Mouse (Mus musculus) T-cell, adult 2 months (primary cell): Measurements from ENCODE around the gene Ppp3ca.

Experiments used
- DNase-seq: peaks from one replicate; pipeline ENCODE4 v3.0.0; 2022; ENCODE audit warnings: low spot score

The Ppp3ca gene

GRCm38 (mm10) chr3:136863127-136863526 is 193.2 kb downstream of the Ppp3ca start:
- no peak for DNase-seq

GRCm38 (mm10) chr3:136864306-136864705 is 194.4 kb downstream of the Ppp3ca start:
- no peak for DNase-seq

- DNase-seq: no peak
Observed at GRCm38 (mm10) chr3:136865176-136865859, 195.4 kb downstream of the Ppp3ca start.

GRCm38 (mm10) chr3:136866095-136866494 is 196.2 kb downstream of the Ppp3ca start:
- no peak for DNase-seq

- no peak for DNase-seq
Observed at GRCm38 (mm10) chr3:136866571-136866970, 196.6 kb downstream of the Ppp3ca start.

- DNase-seq: no peak
Observed at GRCm38 (mm10) chr3:136867366-136867765, 197.4 kb downstream of the Ppp3ca start.

- no peak for DNase-seq
Observed at GRCm38 (mm10) chr3:136871772-136872532, 202.0 kb downstream of the Ppp3ca start.

GRCm38 (mm10) chr3:136872533-136873095 is 202.7 kb downstream of the Ppp3ca start:
- no peak for DNase-seq

GRCm38 (mm10) chr3:136873809-136874449 is 204.0 kb downstream of the Ppp3ca start:
- no peak for DNase-seq

- no peak for DNase-seq
Observed at GRCm38 (mm10) chr3:136874566-136874965, 204.6 kb downstream of the Ppp3ca start.

GRCm38 (mm10) chr3:136887741-136888140 is 217.8 kb downstream of the Ppp3ca start:
- DNase-seq: no peak

- DNase-seq: no peak
Observed at GRCm38 (mm10) chr3:136892140-136892539, 222.2 kb downstream of the Ppp3ca start.

GRCm38 (mm10) chr3:136893596-136894402 is 223.9 kb downstream of the Ppp3ca start:
- no peak for DNase-seq

- DNase-seq: peak; percentile 4
Observed at GRCm38 (mm10) chr3:136895498-136895897, 225.6 kb downstream of the Ppp3ca start.

GRCm38 (mm10) chr3:136896276-136896675 is 226.4 kb downstream of the Ppp3ca start:
- DNase-seq: no peak

- DNase-seq: no peak
Observed at GRCm38 (mm10) chr3:136899744-136900143, 229.8 kb downstream of the Ppp3ca start.

GRCm38 (mm10) chr3:136900986-136901385 is 231.1 kb downstream of the Ppp3ca start:
- no peak for DNase-seq

- no peak for DNase-seq
Observed at GRCm38 (mm10) chr3:136902776-136903175, 232.9 kb downstream of the Ppp3ca start.

- peak; percentile 2 for DNase-seq
Observed at GRCm38 (mm10) chr3:136905577-136905976, 235.7 kb downstream of the Ppp3ca start.

GRCm38 (mm10) chr3:136909534-136909933 is 239.6 kb downstream of the Ppp3ca start:
- no peak for DNase-seq

- no peak for DNase-seq
Observed at GRCm38 (mm10) chr3:136911276-136911675, 241.4 kb downstream of the Ppp3ca start.

- DNase-seq: no peak
Observed at GRCm38 (mm10) chr3:136917080-136917479, 247.2 kb downstream of the Ppp3ca start.
